Mouse (Mus musculus): ENCODE data around the gene Cul9. TPM values are rescaled to one million over a fixed set of nuclear protein-coding genes. Genes with fewer than 3 reads are reported as not detected.

The Cul9 gene
- total RNA-seq, 2 experiments from 2014 or later = 20.3 to 24.0 TPM

DNA sequence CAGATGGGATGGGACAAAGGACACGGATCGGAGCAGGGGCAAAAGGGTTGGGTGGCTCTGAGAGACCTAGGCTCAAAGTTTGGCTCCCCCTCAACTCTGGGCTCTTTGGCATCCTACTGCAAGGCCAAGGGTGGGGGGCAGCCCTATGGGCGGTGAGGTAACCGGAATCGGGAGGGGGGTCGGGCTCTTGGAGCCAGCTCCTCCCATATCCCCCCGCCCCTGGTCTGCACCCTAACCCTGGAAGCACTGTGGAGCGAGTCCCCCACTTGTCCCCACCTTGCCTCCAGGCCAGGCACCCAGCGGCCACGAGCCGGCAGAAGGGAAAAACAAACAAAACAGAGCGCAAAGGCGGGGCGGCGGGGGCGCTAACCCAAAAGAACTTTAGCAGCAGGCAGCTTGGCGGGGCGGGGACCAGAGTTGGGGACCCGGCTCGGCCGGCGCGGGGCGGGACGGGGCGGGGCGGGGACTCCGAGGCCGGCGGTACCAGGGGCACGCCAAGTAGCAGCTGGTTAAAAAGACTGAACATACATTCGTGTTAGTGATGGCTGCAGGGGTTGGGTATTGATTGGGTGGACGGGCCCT is 91.0 kb downstream of the Cul9 start:
- intact Hi-C loops (cut with DNase I) = no loop called here
- peak in 1 of 2 experiments; percentile 21 for DNase-seq

DNA sequence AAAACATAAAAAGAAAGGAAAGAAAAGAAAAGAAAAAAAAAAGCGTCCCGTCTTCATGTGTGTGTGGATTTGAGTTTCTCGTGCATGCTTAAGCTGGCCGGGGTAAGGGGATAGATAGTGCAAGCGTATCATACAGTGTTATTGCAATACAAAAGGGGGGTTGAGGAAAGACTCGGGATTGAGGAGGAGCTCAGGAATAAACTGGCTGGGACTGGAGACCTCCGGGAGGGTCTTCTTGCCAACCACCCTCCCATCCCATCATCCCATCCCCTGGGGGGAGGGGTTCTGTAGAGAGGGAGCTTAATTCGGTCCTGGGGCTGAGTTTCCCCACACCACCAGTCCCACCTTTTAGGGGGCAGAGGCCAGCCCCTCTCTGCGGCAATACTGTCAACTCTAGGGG is 91.6 kb downstream of the Cul9 start:
- intact Hi-C loops (cut with DNase I) = no loop called here
- DNase-seq = no peak

DNA sequence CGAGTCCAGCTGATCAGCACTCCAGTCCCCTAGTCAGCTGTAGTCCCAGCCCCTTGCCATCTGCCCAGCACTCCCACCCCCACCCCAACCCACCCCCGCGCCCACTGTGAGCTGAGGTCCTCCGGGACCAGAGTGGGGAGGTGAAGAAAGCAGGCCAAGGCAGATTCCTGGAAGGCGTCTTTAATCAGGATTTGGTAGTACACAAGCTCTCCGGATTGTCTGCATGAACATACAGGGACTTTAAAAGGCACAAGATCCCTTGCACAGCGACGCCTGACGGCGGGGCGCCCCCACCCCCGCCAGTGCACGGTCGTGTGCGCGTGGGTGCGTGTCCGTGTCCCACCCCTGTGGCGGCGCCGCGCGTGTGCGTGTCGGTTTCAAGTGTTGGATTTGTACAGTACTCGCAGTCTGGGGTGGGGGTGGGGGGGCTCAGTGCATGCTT is 92.2 kb downstream of the Cul9 start:
- intact Hi-C loops (cut with DNase I) = no loop called here

DNA sequence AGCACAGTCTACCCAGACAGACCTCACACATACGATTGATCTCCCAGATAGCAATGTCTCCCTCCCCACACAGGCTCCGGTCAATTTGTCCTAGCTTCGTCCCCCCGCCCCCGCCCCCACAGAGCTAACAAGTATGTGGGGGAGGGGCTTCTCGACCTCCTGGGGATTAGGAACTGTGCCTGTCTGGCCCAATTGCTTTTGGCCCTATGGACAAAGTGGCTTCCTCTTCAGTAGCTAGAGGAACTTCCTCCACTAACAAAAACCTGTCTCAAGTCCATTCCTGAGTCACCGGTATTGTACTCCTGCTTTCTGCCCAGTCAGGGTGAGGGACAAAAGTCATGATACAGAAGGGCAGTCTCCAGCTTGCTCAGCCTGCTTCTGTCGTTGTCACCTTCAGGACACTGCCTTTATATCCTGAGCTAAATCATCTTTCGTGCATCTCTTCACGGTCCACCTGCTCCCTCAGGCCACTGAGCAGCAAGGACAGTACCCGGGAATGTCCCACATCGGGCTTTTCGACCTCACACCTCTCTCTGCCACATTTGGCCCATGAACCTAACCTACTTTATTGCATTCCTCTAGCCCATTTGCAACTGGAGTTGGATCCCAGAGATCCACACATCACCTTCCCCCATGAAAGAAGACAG is 92.8 kb downstream of the Cul9 start:
- intact Hi-C loops (cut with DNase I) = no loop called here

More for the DNA sequence above, 92.2 kb downstream of the Cul9 start:
- DNase-seq = no peak

DNA sequence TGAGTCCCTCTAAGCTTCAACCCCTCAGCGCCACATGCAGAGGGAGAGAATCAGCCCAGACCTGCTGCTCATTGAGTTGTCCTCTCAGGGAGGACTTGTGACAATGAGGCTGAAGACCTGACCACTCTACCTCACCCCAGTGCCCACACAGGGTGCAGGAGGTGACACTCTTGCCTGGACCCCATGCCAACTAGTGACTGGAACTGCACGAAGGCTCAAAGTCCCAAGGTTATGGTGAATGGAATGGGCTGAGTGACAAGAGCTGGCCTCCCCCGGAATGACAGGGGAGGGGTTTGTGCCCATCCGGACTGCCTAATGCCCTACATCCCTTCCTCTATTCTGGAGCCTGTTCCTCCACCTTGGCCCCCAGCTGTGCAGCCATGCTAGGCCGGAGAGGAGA is 93.5 kb downstream of the Cul9 start:
- no peak for DNase-seq
- intact Hi-C loops (cut with DNase I) = no loop called here

More for the DNA sequence above, 92.8 kb downstream of the Cul9 start:
- no peak for DNase-seq

Small RNA genes lying within 50 kb of the gene (microRNA-seq; reads per million reads assigned to microRNA genes)
- 0 to 0.67 reads per million in 2 experiments for gene Mir6976 (ENCODE audit: borderline number of aligned reads in 2 of 2)

Other genes starting within 250 kb of the Cul9 start
- gene Dlk2, start 249.0 kb downstream of the Cul9 start, total RNA-seq (2021) = under 1 TPM; 0.39 to 0.60 TPM
- 1 to 10 TPM; 3.8 to 4.9 TPM for gene Abcc10, start 218.0 kb downstream of the Cul9 start, total RNA-seq (2021)
- 10 to 100 TPM; 17.6 to 19.1 TPM for gene Zfp318, start 162.7 kb downstream of the Cul9 start, total RNA-seq (2021)
- gene Crip3, start 117.5 kb downstream of the Cul9 start, total RNA-seq (2021) = 1 to 10 TPM in 1 of 2 experiments, not detected in 1; 1.2 TPM
- gene Slc22a7, start 107.9 kb downstream of the Cul9 start, total RNA-seq (2021) = not detected
- under 1 TPM; 0.19 TPM for gene Ttbk1, start 58.7 kb downstream of the Cul9 start, total RNA-seq (2021)
- 1 to 10 TPM in 1 of 2 experiments, under 1 TPM in 1; 0.89 to 2.2 TPM for gene Dnph1, start 49.7 kb downstream of the Cul9 start, total RNA-seq (2021)
- gene Srf, start 9.8 kb upstream of the Cul9 start, total RNA-seq (2021) = 10 to 100 TPM; 85.7 to 94.7 TPM
- 1 to 10 TPM; 2.7 to 4.0 TPM for gene Ptk7, start 83.1 kb upstream of the Cul9 start, total RNA-seq (2021)
- gene Klc4, start 99.6 kb upstream of the Cul9 start, total RNA-seq (2021) = 10 to 100 TPM; 24.5 to 29.1 TPM
- 100 to 1,000 TPM; 130 to 134 TPM for gene Mrpl2, start 99.8 kb upstream of the Cul9 start, total RNA-seq (2021)
- 10 to 100 TPM; 20.7 to 23.8 TPM for gene Cul7, start 103.9 kb upstream of the Cul9 start, total RNA-seq (2021)
- 10 to 100 TPM in 1 of 2 experiments, 1 to 10 TPM in 1; 9.5 to 10.7 TPM for gene Rrp36, start 128.0 kb upstream of the Cul9 start, total RNA-seq (2021)
- 10 to 100 TPM; 48.0 to 49.3 TPM for gene Mea1, start 132.4 kb upstream of the Cul9 start, total RNA-seq (2021)
- 10 to 100 TPM; 85.5 to 87.7 TPM for gene Klhdc3, start 134.5 kb upstream of the Cul9 start, total RNA-seq (2021)
- 10 to 100 TPM; 33.2 TPM for gene Ppp2r5d, start 158.7 kb upstream of the Cul9 start, total RNA-seq (2021)
- gene Pex6, start 165.1 kb upstream of the Cul9 start, total RNA-seq (2021) = 10 to 100 TPM; 31.8 to 32.3 TPM
- 1 to 10 TPM; 1.8 to 3.1 TPM for gene Gnmt, start 182.8 kb upstream of the Cul9 start, total RNA-seq (2021)
- 10 to 100 TPM; 18.4 to 19.2 TPM for gene Cnpy3, start 205.8 kb upstream of the Cul9 start, total RNA-seq (2021)
- gene Ptcra, start 217.3 kb upstream of the Cul9 start, total RNA-seq (2021) = not detected
- gene 2310039H08Rik, start 226.2 kb upstream of the Cul9 start, total RNA-seq (2021) = 10 to 100 TPM; 25.4 to 27.6 TPM
- gene Rpl7l1, start 236.3 kb upstream of the Cul9 start, total RNA-seq (2021) = 10 to 100 TPM; 54.2 to 55.4 TPM

Data from heart, postnatal 36 days (tissue).